Comparison of ENCODE assay signal across 22 mouse cellular contexts in genomic region chr3:88646426-88646995, GRCm38 (mm10). TPM values are rescaled to one million over a fixed set of nuclear protein-coding genes. Genes with fewer than 3 reads are reported as not detected.
"Had no signal": no experiment of that assay in that cellular context is flagged by ENCODE, and none has a peak within 500 bp of the region (broad histone marks: within the 10 kb centered on the region; RNA-seq: fewer than 3 reads in every experiment).

No protein-coding gene starts in this region.

- DNase-seq: kidney, adult 2 months; left cerebral cortex, postnatal 4 days; lung, postnatal 36 days; midbrain, embryonic 14.5 days; retina, postnatal 1 day; right cerebral cortex, postnatal 4 days; spleen, adult 18-20 months; thymus, postnatal 36 days had no signal

- H3K9me3 ChIP-seq: limb, embryonic 13.5 days; neural tube, embryonic 13.5 days had no signal

- H3K4me2 ChIP-seq: limb, embryonic 13.5 days; neural tube, embryonic 13.5 days had no signal

- H3K27ac ChIP-seq: limb, embryonic 13.5 days; liver, embryonic 14.5 days; neural tube, embryonic 13.5 days had no signal

- H3K27me3 ChIP-seq: limb, embryonic 13.5 days; neural tube, embryonic 13.5 days had no signal

- H3K4me1 ChIP-seq: limb, embryonic 13.5 days; neural tube, embryonic 13.5 days had no signal

- H3K9ac ChIP-seq: limb, embryonic 13.5 days; liver, embryonic 14.5 days; neural tube, embryonic 13.5 days had no signal

- H3K4me3 ChIP-seq: limb, embryonic 13.5 days; neural tube, embryonic 13.5 days had no signal

RNA-seq across cellular contexts. Expression of gene Rxfp4, which starts 6.4 kb away (rescaled TPM):
- total RNA-seq: layer of hippocampus, adult 8-10 months; layer of hippocampus, postnatal 14 days; left cerebral cortex, adult 18-20 months; left cerebral cortex, postnatal 10 days; left cerebral cortex, postnatal 4 days; liver, adult 2 months; megakaryocyte progenitor cell, adult 5-6 weeks; monocyte, adult 5-6 weeks had no signal
- polyA plus RNA-seq: kidney, embryonic 16.5 days; limb, embryonic 13.5 days; liver, adult 2 months; liver, embryonic 14.5 days; lung, embryonic 16.5 days; midbrain, embryonic 14.5 days; neural tube, embryonic 13.5 days; stomach, embryonic 14.5 days; thymus, postnatal 0 days had no signal
